Mouse (Mus musculus): ENCODE measurements around the gene Zfp512b. TPM values are rescaled to one million over a fixed set of nuclear protein-coding genes. Genes with fewer than 3 reads are reported as not detected.
A peak's percentile ranks its signal among the peaks of the same experiment; 100 is the strongest.

The Zfp512b gene
- 72.6 and 75.3 TPM in 2 replicates for polyA plus RNA-seq (2014; fragmentation: Nextera tagmentation; extraction: Ambion mirVana)

DNA sequence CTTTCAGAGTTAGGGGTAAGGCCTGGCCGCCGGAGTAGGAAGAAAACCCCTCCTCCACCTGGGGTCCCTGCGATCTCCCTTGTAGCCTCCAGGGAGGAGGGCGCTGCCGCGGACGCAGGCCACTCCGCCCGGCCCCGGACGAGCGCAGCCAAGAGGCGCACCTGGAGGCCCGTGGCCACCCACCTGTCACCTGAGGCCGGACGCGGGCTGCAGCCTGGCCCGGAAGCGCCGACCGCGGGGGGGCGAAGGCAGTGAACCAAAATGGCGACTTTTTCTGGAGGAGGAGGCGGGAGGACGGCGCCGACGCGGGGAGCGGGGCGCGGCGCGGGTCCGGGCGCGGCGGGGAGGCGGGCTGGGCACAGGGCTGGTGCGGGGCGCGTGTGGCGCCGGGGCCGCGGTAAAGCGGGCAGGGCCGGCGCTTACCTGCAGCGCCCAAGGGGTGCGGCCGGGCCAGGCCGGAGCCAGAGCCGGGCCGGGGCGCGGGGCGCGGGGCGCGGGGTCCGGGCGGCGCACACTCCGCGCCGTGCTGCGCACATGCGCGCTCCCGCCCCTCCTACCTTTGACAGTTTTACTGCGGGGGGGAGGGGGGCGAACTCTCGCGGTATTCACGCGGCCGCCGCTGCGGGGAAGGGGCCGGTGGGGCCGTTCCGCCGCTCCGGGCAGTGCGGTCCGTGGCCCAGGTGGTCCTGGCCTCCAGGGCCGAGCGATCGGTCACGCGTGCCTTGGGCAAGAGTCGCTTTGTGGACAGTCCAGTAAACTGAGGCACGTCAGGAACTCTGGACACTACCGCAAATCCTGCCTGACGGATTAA is at the start of gene Zfp512b:
Gene Zfp512b (minus strand): TSS at position 573 of the 811 bp plus-strand sequence.
- peaks cover 48% of the 10 kb centered on the region for H3K36me3 ChIP-seq (ENCODE audit: control insufficient read depth, insufficient read depth, low read length)
- H3K4me3 ChIP-seq (replicated peaks; ENCODE audit: low read depth, low read length): peak within 1 kb of the TSS; percentile 93
- H3K9ac ChIP-seq (replicated peaks; ENCODE audit: low read length): peak within 1 kb of the TSS; percentile 91
- H3K27ac ChIP-seq (replicated peaks; ENCODE audit: low read depth, low read length): peak within 1 kb of the TSS; percentile 89
- WGBS: under 1% methylated on average over 95 of the region's 97 CpGs
- H3K9me3 ChIP-seq (ENCODE audit: control insufficient read depth, low read length): no peaks in the 10 kb centered on the region
- H3K4me1 ChIP-seq (ENCODE audit: control insufficient read depth, insufficient read depth, low read length): peaks cover 19% of the 10 kb centered on the region
- ATAC-seq (ENCODE audit: low FRiP score, low TSS enrichment) (peak; percentile 86), DNase-seq (peak; percentile 92)
- H3K27me3 ChIP-seq (ENCODE audit: control insufficient read depth, insufficient read depth, low read length): no peaks in the 10 kb centered on the region
- H3K4me2 ChIP-seq (ENCODE audit: low read length): peak within 1 kb of the TSS; percentile 74

DNA sequence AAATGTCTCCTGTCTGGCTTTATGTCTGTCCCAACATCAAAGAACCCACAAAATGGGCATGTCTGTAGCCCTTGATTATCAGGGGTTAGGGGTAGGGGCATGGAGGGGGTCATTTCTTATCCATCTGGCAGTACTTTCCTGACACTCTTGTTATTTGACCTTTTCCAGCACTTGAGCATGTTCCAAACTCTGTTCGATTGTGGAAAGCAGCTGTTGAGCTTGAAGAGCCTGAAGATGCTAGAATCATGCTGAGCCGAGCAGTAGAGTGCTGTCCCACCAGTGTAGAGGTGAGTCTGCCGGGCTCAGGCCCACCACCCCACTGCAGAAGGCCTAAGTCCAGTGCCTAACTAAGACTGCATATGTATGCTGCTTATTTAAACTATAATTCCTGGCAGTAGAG is 43.3 kb upstream of the Zfp512b start:
- Histone ChIP-seq H3K27ac (replicated peaks; ENCODE audit: low read depth, low read length) (no peak overlapping the region), H3K9me3 (ENCODE audit: control insufficient read depth, low read length) (no peaks in the 10 kb centered on the region), H3K27me3 (ENCODE audit: control insufficient read depth, insufficient read depth, low read length) (no peaks in the 10 kb centered on the region), H3K9ac (replicated peaks; ENCODE audit: low read length) (no peak overlapping the region), H3K4me1 (ENCODE audit: control insufficient read depth, insufficient read depth, low read length) (no peaks in the 10 kb centered on the region), H3K36me3 (ENCODE audit: control insufficient read depth, insufficient read depth, low read length) (peaks cover 87% of the 10 kb centered on the region), H3K4me2 (ENCODE audit: low read length) (no peak overlapping the region), H3K4me3 (replicated peaks; ENCODE audit: low read depth, low read length) (no peak overlapping the region)
- WGBS: 96% methylated on average over 3 of the region's 3 CpGs
- DNase-seq (no peak), ATAC-seq (ENCODE audit: low FRiP score, low TSS enrichment) (no peak)

DNA sequence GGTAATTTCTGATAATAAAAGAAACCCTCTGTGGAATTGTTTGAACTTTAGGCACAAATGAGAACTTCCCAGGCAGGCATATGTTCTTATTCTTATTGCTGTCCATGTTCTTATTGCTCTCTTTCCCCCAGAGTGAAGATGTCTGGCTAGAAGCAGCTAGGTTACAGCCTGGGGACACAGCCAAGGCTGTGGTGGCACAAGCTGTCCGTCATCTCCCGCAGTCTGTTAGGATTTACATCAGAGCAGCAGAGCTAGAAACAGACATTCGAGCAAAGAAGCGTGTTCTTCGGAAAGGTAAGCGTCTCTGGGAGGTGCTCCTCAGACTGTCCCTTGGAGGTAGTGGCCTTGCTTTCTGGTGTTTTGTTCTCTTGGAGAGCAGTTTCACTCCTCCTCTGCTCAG is 40.0 kb upstream of the Zfp512b start:
- Histone ChIP-seq H3K4me2 (ENCODE audit: low read length) (no peak overlapping the region), H3K27me3 (ENCODE audit: control insufficient read depth, insufficient read depth, low read length) (no peaks in the 10 kb centered on the region), H3K4me3 (replicated peaks; ENCODE audit: low read depth, low read length) (no peak overlapping the region), H3K9ac (replicated peaks; ENCODE audit: low read length) (no peak overlapping the region), H3K9me3 (ENCODE audit: control insufficient read depth, low read length) (no peaks in the 10 kb centered on the region), H3K27ac (replicated peaks; ENCODE audit: low read depth, low read length) (no peak overlapping the region), H3K4me1 (ENCODE audit: control insufficient read depth, insufficient read depth, low read length) (no peaks in the 10 kb centered on the region), H3K36me3 (ENCODE audit: control insufficient read depth, insufficient read depth, low read length) (peaks cover 77% of the 10 kb centered on the region)
- ATAC-seq (ENCODE audit: low FRiP score, low TSS enrichment) (no peak), DNase-seq (no peak)
- WGBS: 96% methylated on average over 6 of the region's 6 CpGs

- H3K4me1 ChIP-seq (ENCODE audit: control insufficient read depth, insufficient read depth, low read length): no peaks in the 10 kb centered on the region
- H3K9ac ChIP-seq (replicated peaks; ENCODE audit: low read length): no peak overlapping the region
- H3K4me3 ChIP-seq (replicated peaks; ENCODE audit: low read depth, low read length): no peak overlapping the region
- H3K36me3 ChIP-seq (ENCODE audit: control insufficient read depth, insufficient read depth, low read length): peaks cover 56% of the 10 kb centered on the region
- no peaks in the 10 kb centered on the region for H3K27me3 ChIP-seq (ENCODE audit: control insufficient read depth, insufficient read depth, low read length)
- no peak overlapping the region for H3K4me2 ChIP-seq (ENCODE audit: low read length)
- H3K27ac ChIP-seq (replicated peaks; ENCODE audit: low read depth, low read length): no peak overlapping the region
- ATAC-seq (ENCODE audit: low FRiP score, low TSS enrichment) (no peak), DNase-seq (no peak)
- no peaks in the 10 kb centered on the region for H3K9me3 ChIP-seq (ENCODE audit: control insufficient read depth, low read length)
Measured at GRCm38 (mm10) chr2:181628471-181628870, 35.9 kb upstream of the Zfp512b start.

DNA sequence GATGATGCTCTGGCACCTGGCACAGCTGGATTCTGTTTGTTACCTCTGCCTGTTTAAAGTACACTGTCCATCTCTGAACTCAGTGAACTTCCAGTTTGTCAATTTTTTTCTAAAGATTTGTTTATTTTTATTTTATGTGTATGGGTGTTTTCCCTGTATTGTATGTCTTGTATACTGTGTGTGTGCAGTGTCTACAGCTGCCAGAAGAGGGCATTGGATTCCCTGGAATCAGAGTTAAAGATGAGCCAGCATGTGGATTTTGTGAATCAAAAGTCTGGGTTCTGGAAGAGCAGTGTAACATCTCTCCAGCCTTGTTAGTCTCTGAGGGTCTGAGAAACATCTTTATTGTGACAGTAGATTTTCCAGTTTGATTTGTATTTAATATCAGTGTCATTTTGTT is 30.8 kb upstream of the Zfp512b start:
- peaks cover 64% of the 10 kb centered on the region for H3K36me3 ChIP-seq (ENCODE audit: control insufficient read depth, insufficient read depth, low read length)
- DNase-seq (peak; percentile 49), ATAC-seq (ENCODE audit: low FRiP score, low TSS enrichment) (no peak)

GRCm38 (mm10) chr2:181618761-181619495 is 26.3 kb upstream of the Zfp512b start:
- no peak overlapping the region for H3K9ac ChIP-seq (replicated peaks; ENCODE audit: low read length)
- H3K36me3 ChIP-seq (ENCODE audit: control insufficient read depth, insufficient read depth, low read length): peaks cover 70% of the 10 kb centered on the region
- H3K27me3 ChIP-seq (ENCODE audit: control insufficient read depth, insufficient read depth, low read length): no peaks in the 10 kb centered on the region
- no peaks in the 10 kb centered on the region for H3K9me3 ChIP-seq (ENCODE audit: control insufficient read depth, low read length)
- H3K27ac ChIP-seq (replicated peaks; ENCODE audit: low read depth, low read length): no peak overlapping the region
- H3K4me2 ChIP-seq (ENCODE audit: low read length): no peak overlapping the region
- DNase-seq (no peak), ATAC-seq (ENCODE audit: low FRiP score, low TSS enrichment) (no peak)
- WGBS: 93% methylated on average over 5 of the region's 5 CpGs
- H3K4me1 ChIP-seq (ENCODE audit: control insufficient read depth, insufficient read depth, low read length): no peaks in the 10 kb centered on the region
- no peak overlapping the region for H3K4me3 ChIP-seq (replicated peaks; ENCODE audit: low read depth, low read length)

More for the DNA sequence above, 30.8 kb upstream of the Zfp512b start:
- H3K4me2 ChIP-seq (ENCODE audit: low read length): no peak overlapping the region
- no peak overlapping the region for H3K4me3 ChIP-seq (replicated peaks; ENCODE audit: low read depth, low read length)
- no peak overlapping the region for H3K27ac ChIP-seq (replicated peaks; ENCODE audit: low read depth, low read length)
- no peak overlapping the region for H3K9ac ChIP-seq (replicated peaks; ENCODE audit: low read length)
- H3K9me3 ChIP-seq (ENCODE audit: control insufficient read depth, low read length): no peaks in the 10 kb centered on the region
- H3K4me1 ChIP-seq (ENCODE audit: control insufficient read depth, insufficient read depth, low read length): no peaks in the 10 kb centered on the region
- no peaks in the 10 kb centered on the region for H3K27me3 ChIP-seq (ENCODE audit: control insufficient read depth, insufficient read depth, low read length)

DNA sequence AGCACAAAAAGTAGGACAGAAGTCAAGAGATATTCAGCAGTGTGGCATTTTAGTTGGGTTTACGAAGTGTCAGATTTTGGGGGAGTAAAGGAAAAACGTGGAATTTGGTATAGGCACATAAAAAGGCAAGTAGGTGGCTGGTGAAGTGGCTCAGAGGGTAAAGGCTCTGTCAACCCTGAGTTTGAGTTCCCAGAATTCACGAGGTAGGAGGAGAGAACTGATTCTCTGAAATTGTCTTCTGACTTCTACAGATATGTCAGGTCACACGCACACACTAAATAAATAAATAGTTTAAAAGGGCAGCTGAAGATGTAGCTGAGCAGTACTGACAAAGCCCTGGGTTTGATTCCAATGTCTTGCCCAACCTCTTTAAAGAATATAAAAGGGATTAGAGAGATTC is 9.8 kb upstream of the Zfp512b start:
- peaks cover 26% of the 10 kb centered on the region for H3K4me1 ChIP-seq (ENCODE audit: control insufficient read depth, insufficient read depth, low read length)
- H3K27me3 ChIP-seq (ENCODE audit: control insufficient read depth, insufficient read depth, low read length): no peaks in the 10 kb centered on the region
- H3K4me2 ChIP-seq (ENCODE audit: low read length): peak overlapping the region; percentile 85
- no peak overlapping the region for H3K9ac ChIP-seq (replicated peaks; ENCODE audit: low read length)
- 75% methylated on average over 4 of the region's 4 CpGs for WGBS
- no peak overlapping the region for H3K27ac ChIP-seq (replicated peaks; ENCODE audit: low read depth, low read length)
- ATAC-seq (ENCODE audit: low FRiP score, low TSS enrichment): no peak
- DNase-seq: no peak
- peak overlapping the region; percentile 93 for H3K4me3 ChIP-seq (replicated peaks; ENCODE audit: low read depth, low read length)
- no peaks in the 10 kb centered on the region for H3K9me3 ChIP-seq (ENCODE audit: control insufficient read depth, low read length)
- no peaks in the 10 kb centered on the region for H3K36me3 ChIP-seq (ENCODE audit: control insufficient read depth, insufficient read depth, low read length)

GRCm38 (mm10) chr2:181601751-181602145 is 9.1 kb upstream of the Zfp512b start:
- no peak for DNase-seq
- ATAC-seq (ENCODE audit: low FRiP score, low TSS enrichment): no peak
- Histone ChIP-seq H3K4me1 (ENCODE audit: control insufficient read depth, insufficient read depth, low read length) (peaks cover 29% of the 10 kb centered on the region), H3K36me3 (ENCODE audit: control insufficient read depth, insufficient read depth, low read length) (peaks cover under 1% of the 10 kb centered on the region; the same call in 1 of the 2 replicates), H3K4me3 (replicated peaks; ENCODE audit: low read depth, low read length) (peak overlapping the region; percentile 93), H3K9me3 (ENCODE audit: control insufficient read depth, low read length) (no peaks in the 10 kb centered on the region), H3K9ac (replicated peaks; ENCODE audit: low read length) (peak overlapping the region; percentile 81), H3K4me2 (ENCODE audit: low read length) (peak overlapping the region; percentile 85), H3K27me3 (ENCODE audit: control insufficient read depth, insufficient read depth, low read length) (no peaks in the 10 kb centered on the region), H3K27ac (replicated peaks; ENCODE audit: low read depth, low read length) (peak overlapping the region; percentile 83)
- WGBS: 30% methylated on average over 10 of the region's 10 CpGs
